ENCODE assay signal across 31 mouse cellular contexts in the genomic region with DNA sequence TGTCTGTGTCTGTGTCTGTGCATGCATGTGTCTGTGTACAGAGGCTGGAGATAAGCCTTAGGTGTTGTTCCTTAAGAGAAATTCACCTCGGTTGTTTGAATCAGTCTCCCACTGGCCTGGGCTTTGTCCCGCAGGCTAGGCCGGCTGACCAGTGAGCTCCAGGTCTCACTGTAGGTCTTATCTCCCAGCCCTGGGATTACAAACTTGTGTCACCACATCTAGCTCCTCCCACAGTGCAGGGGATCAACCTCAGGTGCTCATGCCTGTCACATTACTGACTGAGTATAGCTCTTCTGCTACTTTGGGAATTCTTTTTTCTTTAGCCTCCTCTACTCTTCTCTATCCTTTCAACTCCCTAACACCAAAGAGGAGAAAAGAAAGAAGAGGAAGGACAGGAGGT. TPM values are rescaled to one million over a fixed set of nuclear protein-coding genes. Genes with fewer than 3 reads are reported as not detected.
DNase-seq lines count a peak whose midpoint lies in the region; ATAC-seq and TF ChIP-seq lines count a peak whose summit lies in the region.
"Had no signal": no experiment of that assay in that cellular context is flagged by ENCODE, and none has a peak within 500 bp of the region (broad histone marks: within the 10 kb centered on the region; RNA-seq: fewer than 3 reads in every experiment).

No protein-coding gene starts in this region.

- no peaks in the 10 kb centered on the region for H3K36me3 ChIP-seq in liver, embryonic 14.5 days (replicated peaks; ENCODE audit: control insufficient read depth, insufficient read depth, low read depth)
- no peaks in the 10 kb centered on the region for H3K36me3 ChIP-seq in stomach, embryonic 16.5 days (ENCODE audit: control insufficient read depth, insufficient read depth, low read length)
- no peaks in the 10 kb centered on the region for H3K36me3 ChIP-seq in midbrain, embryonic 15.5 days (replicated peaks)
- H3K36me3 ChIP-seq: embryonic facial prominence, embryonic 10.5 days; embryonic facial prominence, embryonic 15.5 days; forebrain, embryonic 12.5 days; hindbrain, embryonic 13.5 days; neural tube, embryonic 15.5 days had no signal

- no peak overlapping the region for H3K27ac ChIP-seq in liver, embryonic 14.5 days
- peak overlapping the region; percentile 1; the same call in 1 of the 2 replicates for H3K27ac ChIP-seq in stomach, embryonic 16.5 days (ENCODE audit: low read length)
- H3K27ac ChIP-seq in midbrain, embryonic 15.5 days: no peak overlapping the region
- H3K27ac ChIP-seq: embryonic facial prominence, embryonic 10.5 days; embryonic facial prominence, embryonic 15.5 days; forebrain, embryonic 12.5 days; hindbrain, embryonic 13.5 days; neural tube, embryonic 15.5 days had no signal

- H3K4me3 ChIP-seq in liver, embryonic 14.5 days (ENCODE audit: insufficient read depth in 1 of 2, low read depth in 2 of 2, low read length in 2 of 2): no peak overlapping the region
- no peak overlapping the region for H3K4me3 ChIP-seq in stomach, embryonic 16.5 days (replicated peaks; ENCODE audit: low read length)
- no peak overlapping the region for H3K4me3 ChIP-seq in midbrain, embryonic 15.5 days
- H3K4me3 ChIP-seq: embryonic facial prominence, embryonic 10.5 days; embryonic facial prominence, embryonic 15.5 days; forebrain, embryonic 12.5 days; hindbrain, embryonic 13.5 days; neural tube, embryonic 15.5 days had no signal

- intact Hi-C loops in heart, postnatal 10 days (cut with DNase I): no loop called here

- TF ChIP-seq CTCF in liver, embryonic 14.5 days (IDR thresholded peaks at IDR 0.05; ENCODE audit: low read depth): no peak

- no peak for TF ChIP-seq EP300 in liver, embryonic 14.5 days (IDR thresholded peaks at IDR 0.05; ENCODE audit: low read depth)

- H3K4me1 ChIP-seq in liver, embryonic 14.5 days (replicated peaks; ENCODE audit: control insufficient read depth in 2 of 2, insufficient read depth in 2 of 2, low read length in 1 of 2): peaks cover 0 to 9% of the 10 kb centered on the region in 2 experiments; a peak in 1 of 4 replicates
- no peaks in the 10 kb centered on the region for H3K4me1 ChIP-seq in stomach, embryonic 16.5 days (ENCODE audit: control insufficient read depth, insufficient read depth, low read length)
- no peaks in the 10 kb centered on the region for H3K4me1 ChIP-seq in midbrain, embryonic 15.5 days
- H3K4me1 ChIP-seq: embryonic facial prominence, embryonic 10.5 days; embryonic facial prominence, embryonic 15.5 days; forebrain, embryonic 12.5 days; hindbrain, embryonic 13.5 days; neural tube, embryonic 15.5 days had no signal

- peak; percentile 39 for DNase-seq in heart, adult 11 months
- no peak for DNase-seq in heart, postnatal 10 days
- DNase-seq in liver, embryonic 14.5 days (ENCODE audit: low read depth in 3 of 3, low spot score in 3 of 3): peak in 1 of 3 experiments; percentile 25
- DNase-seq in kidney, postnatal 25 days: no peak
- DNase-seq in retina, postnatal 1 day: no peak
- DNase-seq: adrenal gland, adult 2 months; adrenal gland, postnatal 36 days; cerebellum, adult 2 months; cerebellum, postnatal 25 days; gastrocnemius, postnatal 14 days; heart, adult 18-20 months; heart, postnatal 4 days; kidney, adult 8-10 months; kidney, postnatal 10 days; layer of hippocampus, adult 9-11 months; lung, adult 18-20 months; lung, postnatal 4 days; midbrain, embryonic 14.5 days; right cerebral cortex, postnatal 25 days; spleen, adult 18-20 months had no signal

- no peaks in the 10 kb centered on the region for H3K27me3 ChIP-seq in liver, embryonic 14.5 days (ENCODE audit: control insufficient read depth, insufficient read depth, low read length)
- H3K27me3 ChIP-seq in stomach, embryonic 16.5 days (ENCODE audit: control insufficient read depth, insufficient read depth, low read length): no peaks in the 10 kb centered on the region
- no peaks in the 10 kb centered on the region for H3K27me3 ChIP-seq in midbrain, embryonic 15.5 days (replicated peaks)
- H3K27me3 ChIP-seq: CH12.LX; embryonic facial prominence, embryonic 15.5 days; forebrain, embryonic 12.5 days; hindbrain, embryonic 13.5 days; neural tube, embryonic 15.5 days had no signal

- no peak overlapping the region for H3K9ac ChIP-seq in liver, embryonic 14.5 days (replicated peaks)
- no peak overlapping the region for H3K9ac ChIP-seq in stomach, embryonic 16.5 days (ENCODE audit: low read length)
- H3K9ac ChIP-seq in midbrain, embryonic 15.5 days: no peak overlapping the region
- H3K9ac ChIP-seq: embryonic facial prominence, embryonic 15.5 days; forebrain, embryonic 12.5 days; hindbrain, embryonic 13.5 days; neural tube, embryonic 15.5 days had no signal

- 42% methylated on average over 3 of the region's 3 CpGs for WGBS in liver, embryonic 14.5 days (ENCODE audit: insufficient replicate concordance)
- 39% methylated on average over 3 of the region's 3 CpGs for WGBS in stomach, embryonic 16.5 days
- WGBS in midbrain, embryonic 15.5 days: 64% methylated on average over 3 of the region's 3 CpGs

- no peak overlapping the region for H3K4me2 ChIP-seq in liver, embryonic 14.5 days (ENCODE audit: low read depth)
- H3K4me2 ChIP-seq in stomach, embryonic 16.5 days (ENCODE audit: low read depth, low read length): no peak overlapping the region
- H3K4me2 ChIP-seq in midbrain, embryonic 15.5 days: no peak overlapping the region
- H3K4me2 ChIP-seq: embryonic facial prominence, embryonic 15.5 days; forebrain, embryonic 12.5 days; heart, embryonic 11.5 days; hindbrain, embryonic 13.5 days; neural tube, embryonic 15.5 days had no signal

- no peaks in the 10 kb centered on the region for H3K9me3 ChIP-seq in liver, embryonic 14.5 days (ENCODE audit: control insufficient read depth, low read length)
- no peaks in the 10 kb centered on the region for H3K9me3 ChIP-seq in stomach, embryonic 16.5 days (replicated peaks; ENCODE audit: control insufficient read depth, low read length)
- H3K9me3 ChIP-seq in midbrain, embryonic 15.5 days: no peaks in the 10 kb centered on the region
- H3K9me3 ChIP-seq: embryonic facial prominence, embryonic 10.5 days; embryonic facial prominence, embryonic 15.5 days; forebrain, embryonic 12.5 days; hindbrain, embryonic 13.5 days; neural tube, embryonic 15.5 days had no signal

- ATAC-seq in liver, embryonic 14.5 days (ENCODE audit: insufficient read depth): peak; percentile 36; the same call in 1 of the 2 replicates
- no peak for ATAC-seq in stomach, embryonic 16.5 days (ENCODE audit: insufficient read depth, low FRiP score)
- no peak for ATAC-seq in midbrain, embryonic 15.5 days (replicated peaks)
- ATAC-seq: activated CD4-positive, CD25-positive, alpha-beta regulatory T cell, adult 4 months; lung, postnatal 0 days had no signal

RNA-seq across cellular contexts. Expression of a gene that starts 20.9 kb away (rescaled TPM):
- total RNA-seq in heart, postnatal 10 days (2021): 10 to 100 TPM; 10.5 to 11.6 TPM
- 5.8 and 14.1 TPM in 2 replicates for polyA plus RNA-seq in liver, embryonic 14.5 days (2012; rRNA removed)
- 8.6 and 8.9 TPM in 2 replicates for polyA plus RNA-seq in liver, embryonic 14.5 days (2014; fragmentation: Nextera tagmentation; extraction: Ambion mirVana)
- polyA plus RNA-seq in stomach, embryonic 16.5 days (2015; fragmentation: Nextera tagmentation; extraction: Ambion mirVana): 7.6 and 9.5 TPM in 2 replicates
- 6.1 and 6.2 TPM in 2 replicates for polyA plus RNA-seq in midbrain, embryonic 15.5 days (2015; fragmentation: Nextera tagmentation; extraction: Ambion mirVana)

RNA-seq across cellular contexts. Expression of a gene that starts 59.3 kb away (rescaled TPM):
- total RNA-seq in heart, postnatal 10 days (2021): 10 to 100 TPM in 1 of 2 experiments, 1 to 10 TPM in 1; 8.8 to 11.9 TPM
- 5.2 and 5.8 TPM in 2 replicates for polyA plus RNA-seq in liver, embryonic 14.5 days (2012; rRNA removed)
- polyA plus RNA-seq in liver, embryonic 14.5 days (2014; fragmentation: Nextera tagmentation; extraction: Ambion mirVana): 13.2 and 14.1 TPM in 2 replicates
- 18.6 and 18.8 TPM in 2 replicates for polyA plus RNA-seq in stomach, embryonic 16.5 days (2015; fragmentation: Nextera tagmentation; extraction: Ambion mirVana)
- 35.1 and 35.8 TPM in 2 replicates for polyA plus RNA-seq in midbrain, embryonic 15.5 days (2015; fragmentation: Nextera tagmentation; extraction: Ambion mirVana)
